Mouse (Mus musculus) adrenal gland, postnatal 36 days (tissue): Measurements from ENCODE around the gene Mlxipl. TPM values are rescaled to one million over a fixed set of nuclear protein-coding genes. Genes with fewer than 3 reads are reported as not detected.
"Not testable (repeated sequence)": the region's sequence is repeated elsewhere in the genome, so short reads cannot be mapped to it uniquely, and the experiment has no call there.

Experiments
- DNase-seq, 2 experiments: peaks; one replicate each; pipeline ENCODE4 v3.0.0; 2021; ENCODE audit warnings: mixed read lengths in 1 of 2
- long read RNA-seq, 2 experiments: library from polyadenylated mRNA; stranded (forward); transcript quantifications; one replicate each; pipeline ENCODE4 v2.0.0; 2021; ENCODE audit warnings: borderline sequencing depth in 2 of 2
- total RNA-seq, 2 experiments: library from RNA; stranded (reverse); gene quantifications; 2 replicates each; pipeline ENCODE4 v1.2.3; 2021

The Mlxipl gene
- 10 to 100 TPM; 47.4 to 73.6 TPM for total RNA-seq
- long read RNA-seq, experiment 1, partial matches to known transcripts: 15 of 44 reads
- long read RNA-seq, experiment 1, other reads (novel, unspliced or antisense): 28 of 44 reads
- long read RNA-seq, experiment 2, partial matches to known transcripts: 7 of 40 reads
- long read RNA-seq, experiment 2, other reads (novel, unspliced or antisense): 32 of 40 reads

- no peak for DNase-seq
Observed at GRCm38 (mm10) chr5:135089653-135090052, at the start of gene Mlxipl. Gene Mlxipl, plus strand, starts transcription at chr5:135089890.

DNA sequence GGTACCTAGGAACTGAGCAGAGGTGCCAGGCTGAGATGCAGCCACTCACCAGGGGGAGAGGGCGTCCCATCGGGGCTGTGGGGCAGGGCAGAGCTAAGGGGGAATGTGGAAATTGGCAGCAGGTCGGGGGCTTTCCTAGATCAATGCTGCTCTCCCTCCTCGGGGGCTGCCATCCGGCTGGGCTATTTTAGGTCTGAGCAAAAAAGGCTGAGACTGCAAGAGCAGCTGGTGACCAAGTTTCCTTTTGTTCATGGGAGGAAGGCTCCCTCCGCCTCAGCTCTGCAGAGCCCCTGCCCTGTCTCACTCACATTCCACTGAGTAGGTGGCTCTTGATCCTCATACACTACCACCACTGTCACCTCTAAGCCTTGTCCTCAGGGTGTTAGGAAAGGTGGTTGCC, 49.6 kb upstream of the Mlxipl start:
- DNase-seq: no peak

DNA sequence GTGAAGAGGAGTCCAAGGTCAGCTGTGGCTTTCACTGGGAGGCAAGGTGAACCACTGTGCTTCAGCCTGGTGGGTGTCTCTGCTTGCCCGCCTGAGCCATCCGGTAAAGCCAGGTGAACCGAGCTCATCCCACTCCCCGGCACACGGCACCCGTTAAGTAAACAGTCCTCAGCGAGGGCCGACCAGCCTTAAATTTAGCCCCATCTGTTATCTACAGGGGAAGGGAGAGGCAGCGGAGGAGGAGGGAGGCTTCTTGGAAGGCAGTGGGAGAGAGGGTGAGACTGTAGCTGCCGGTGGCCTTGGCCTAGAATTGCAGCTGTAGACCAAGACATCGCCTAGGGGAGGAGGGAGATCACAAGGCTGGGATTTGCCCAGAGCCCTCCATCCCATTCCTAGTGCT, 48.9 kb upstream of the Mlxipl start:
- peak; percentile 65 to 66 for DNase-seq

DNA sequence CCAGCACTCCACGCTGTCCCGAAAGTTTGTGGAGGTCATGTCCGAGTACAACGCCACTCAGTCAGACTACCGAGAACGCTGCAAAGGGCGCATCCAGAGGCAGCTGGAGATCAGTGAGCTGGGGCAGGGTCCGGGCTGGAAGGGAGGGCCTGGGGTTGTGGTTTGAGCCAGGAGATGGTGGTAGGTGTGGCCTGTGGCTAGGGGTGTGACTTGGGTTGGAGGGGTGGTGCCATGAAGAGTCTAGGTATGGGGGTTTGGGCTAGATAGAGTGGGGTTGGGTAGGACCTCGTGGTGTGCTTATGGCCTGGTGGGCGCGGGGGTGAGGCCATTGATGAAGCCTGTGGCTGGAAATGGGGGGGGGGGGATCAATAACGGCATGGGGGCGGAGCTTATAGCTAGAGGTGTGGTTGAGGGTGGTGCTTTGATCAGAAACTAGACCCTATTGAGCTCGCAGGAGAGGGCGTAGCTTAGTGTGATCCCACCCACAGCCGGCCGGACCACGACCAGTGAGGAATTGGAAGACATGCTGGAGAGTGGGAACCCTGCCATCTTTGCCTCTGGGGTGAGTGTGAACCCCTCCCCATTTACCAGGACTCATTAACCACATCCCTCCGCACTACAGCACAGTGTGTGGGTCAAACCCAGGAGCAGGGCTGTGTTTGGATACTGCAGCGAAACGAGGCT, 47.4 kb upstream of the Mlxipl start:
- no peak for DNase-seq

DNA sequence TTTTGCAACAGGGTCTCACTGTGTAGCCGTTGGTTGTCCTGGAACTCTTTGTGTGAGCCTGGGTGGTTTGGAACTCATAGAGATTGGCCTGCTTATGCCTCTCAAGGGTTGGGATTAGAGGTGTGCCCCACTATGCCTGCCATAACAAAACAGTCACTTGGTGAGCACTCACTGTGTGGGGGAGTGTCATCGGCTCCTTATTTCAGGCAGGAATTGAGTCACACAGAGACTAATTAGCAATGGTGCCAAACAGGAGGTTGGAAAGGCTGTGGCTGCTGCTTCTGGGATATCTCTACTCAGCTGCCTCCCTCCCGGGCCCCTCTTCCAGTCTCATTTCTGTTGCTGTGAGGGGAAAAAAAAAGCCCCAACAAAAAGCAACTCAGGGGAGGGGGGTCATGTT, 45.1 kb upstream of the Mlxipl start:
- no peak for DNase-seq

DNA sequence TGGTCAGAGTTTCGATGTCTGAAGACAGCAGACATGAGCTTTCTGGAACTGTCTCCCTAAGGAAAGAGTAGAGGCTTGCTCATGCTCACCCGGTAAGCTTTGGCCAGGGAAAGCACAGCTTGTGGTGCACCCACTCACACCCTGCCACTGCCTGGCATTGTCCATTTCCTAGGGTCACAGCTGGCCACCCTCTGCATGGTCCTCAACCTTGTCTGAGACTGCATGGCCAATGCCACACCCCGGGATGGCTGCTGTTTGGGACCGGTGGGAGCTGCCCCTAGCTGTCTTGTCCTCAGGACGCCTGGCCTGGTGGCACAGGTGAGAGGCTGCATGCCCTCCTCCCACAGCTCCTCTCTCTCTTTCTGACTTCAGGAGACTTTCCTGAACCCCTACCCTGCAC, 41.2 kb upstream of the Mlxipl start:
- no peak for DNase-seq

DNA sequence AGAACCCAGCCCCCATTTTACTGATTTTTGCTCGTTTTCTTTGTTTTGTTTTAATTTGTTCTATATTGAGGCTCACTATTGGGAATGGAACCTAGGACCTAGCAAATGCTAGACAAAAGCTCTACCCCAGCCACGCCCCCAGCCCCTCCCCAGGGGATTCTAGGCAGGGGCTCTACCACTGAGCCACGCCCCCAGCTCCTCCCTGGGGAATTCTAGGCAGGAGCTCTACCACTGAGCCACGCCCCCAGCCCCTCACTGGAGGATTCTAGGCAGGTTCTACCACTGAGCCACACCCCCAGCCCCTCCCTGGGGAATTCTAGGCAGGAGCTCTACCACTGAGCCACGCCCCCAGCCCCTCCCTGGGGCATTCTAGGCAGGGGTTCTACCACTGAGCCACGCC, 40.4 kb upstream of the Mlxipl start:
- DNase-seq: not testable (repeated sequence)

DNA sequence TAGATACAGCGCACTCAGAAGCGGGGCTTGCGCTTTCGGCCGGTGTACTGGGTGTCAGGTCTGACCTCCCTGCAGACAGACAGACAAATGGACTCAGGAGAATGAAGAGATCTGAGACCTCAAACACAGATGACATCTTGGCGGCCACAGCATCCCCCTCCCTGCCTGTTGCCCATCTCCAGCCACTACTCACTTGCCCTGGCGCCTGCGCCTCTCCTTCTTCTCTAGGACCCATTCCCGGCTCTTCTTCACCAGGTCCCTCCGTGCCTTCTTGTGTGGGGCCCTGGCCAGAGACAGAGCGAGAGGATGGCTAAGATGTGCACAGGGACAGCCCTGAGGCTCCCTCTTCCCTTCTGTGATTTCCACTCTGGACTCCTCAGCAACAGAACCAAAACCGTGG, 36.3 kb upstream of the Mlxipl start:
- no peak for DNase-seq

GRCm38 (mm10) chr5:135063629-135064381, 25.9 kb upstream of the Mlxipl start, which contains the start of gene Dnajc30:
Gene Dnajc30, plus strand, starts transcription at chr5:135064202.
- DNase-seq: peak; percentile 97

DNA sequence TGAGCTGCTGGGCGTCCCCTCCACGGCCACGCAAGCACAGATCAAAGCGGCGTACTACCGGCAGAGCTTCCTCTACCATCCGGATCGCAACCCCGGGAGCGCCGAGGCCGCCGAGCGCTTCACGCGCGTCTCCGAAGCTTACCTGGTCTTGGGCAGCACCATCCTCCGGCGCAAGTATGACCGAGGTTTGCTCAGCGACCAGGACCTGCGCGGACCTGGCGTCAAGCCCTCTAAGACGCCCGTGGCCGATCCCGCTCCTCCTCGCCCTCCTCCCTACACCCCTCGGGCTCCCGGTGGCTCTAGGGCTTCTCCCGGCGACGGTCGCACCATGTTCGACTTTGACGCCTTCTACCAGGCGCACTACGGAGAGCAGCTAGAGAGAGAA, 25.3 kb upstream of the Mlxipl start:
- DNase-seq: no peak

- DNase-seq: not testable (repeated sequence)
Observed at GRCm38 (mm10) chr5:135064909-135065446, 24.7 kb upstream of the Mlxipl start, which contains the start of gene Bud23. Gene Bud23, minus strand, starts transcription at chr5:135064959.

DNA sequence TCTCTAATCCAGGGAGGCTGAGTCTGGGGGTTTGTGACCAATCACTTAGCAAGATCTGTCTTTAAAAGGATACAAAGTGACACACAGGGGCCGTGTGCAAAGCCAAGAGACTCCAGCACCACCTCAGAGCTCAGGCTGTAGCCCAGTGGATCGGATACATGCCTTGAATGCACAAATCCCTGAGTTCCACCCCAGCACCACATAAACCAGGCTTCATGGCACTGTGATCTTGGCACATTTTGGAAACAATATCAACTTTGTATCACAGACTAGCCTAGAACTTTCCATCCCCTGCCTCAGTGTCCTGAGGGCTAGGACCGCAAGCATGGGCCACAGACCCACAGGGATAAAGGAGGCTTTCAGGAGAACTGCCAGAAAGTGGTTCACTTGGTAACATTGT, 23.7 kb upstream of the Mlxipl start:
- no peak for DNase-seq

GRCm38 (mm10) chr5:135070448-135070847, 19.2 kb upstream of the Mlxipl start:
- DNase-seq: no peak

GRCm38 (mm10) chr5:135072061-135072460, 17.6 kb upstream of the Mlxipl start:
- DNase-seq: no peak

DNA sequence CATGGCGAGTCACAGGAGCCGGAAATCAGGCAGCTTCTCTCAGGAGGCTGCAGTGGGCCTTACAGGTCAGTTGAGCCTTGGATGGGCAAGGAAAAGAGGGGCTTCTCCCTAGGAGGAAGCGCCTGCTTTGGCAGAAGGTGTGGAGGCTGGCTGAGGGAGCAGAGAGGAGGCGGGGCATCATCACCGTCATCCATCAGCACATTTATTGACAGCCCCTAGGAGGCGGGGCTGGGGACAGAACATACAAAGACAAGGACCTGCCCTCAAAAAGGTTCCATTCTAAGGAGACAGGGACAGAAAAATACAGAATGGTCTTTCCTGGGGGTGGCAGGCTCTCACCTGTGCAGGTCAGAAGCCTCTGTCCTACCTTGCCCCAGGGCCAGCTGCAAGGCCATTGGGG, 17.0 kb upstream of the Mlxipl start:
- no peak for DNase-seq

DNA sequence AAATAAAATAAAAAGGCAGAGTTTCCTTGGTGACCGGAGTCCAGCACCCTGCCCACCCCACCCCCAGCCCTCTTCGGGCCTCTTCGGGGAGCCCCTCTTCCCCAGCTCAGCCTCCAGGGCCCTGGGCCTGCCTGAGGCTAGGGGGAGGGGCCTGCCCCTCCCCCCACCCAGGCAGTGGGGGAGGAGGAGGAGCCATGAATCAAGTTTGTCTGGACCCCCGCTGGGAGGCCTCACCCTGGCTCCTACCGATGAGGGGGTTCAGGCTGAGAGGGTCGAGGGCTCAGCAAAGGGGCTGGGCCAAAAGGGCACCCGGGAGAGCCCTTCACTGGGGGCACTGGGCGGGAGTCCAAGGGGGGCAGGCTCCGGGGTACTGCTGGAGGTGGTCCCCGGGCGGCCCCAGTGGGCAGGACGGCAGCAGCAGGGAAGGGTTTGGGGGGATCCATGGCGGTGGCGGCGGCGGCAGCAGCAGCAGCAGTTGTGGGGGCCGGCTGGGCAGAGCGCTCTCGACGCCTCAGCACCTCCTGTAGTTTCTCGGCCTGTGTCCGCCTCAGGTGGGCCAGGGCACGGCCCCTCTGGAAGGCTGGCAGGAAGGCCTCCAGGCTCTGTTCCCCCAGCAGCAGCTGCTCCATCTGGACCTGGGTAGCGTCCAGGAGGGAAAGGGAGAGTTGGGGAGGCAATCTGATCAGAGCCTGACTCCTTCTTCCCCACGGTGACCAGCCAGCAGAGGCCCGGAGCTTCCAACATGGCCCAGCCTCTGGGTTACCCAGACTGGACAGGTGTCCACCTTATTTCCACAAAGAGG, 16.1 kb upstream of the Mlxipl start:
- no peak for DNase-seq

- DNase-seq: no peak
Observed at GRCm38 (mm10) chr5:135075655-135076054, 14.0 kb upstream of the Mlxipl start.

- DNase-seq: no peak
Observed at GRCm38 (mm10) chr5:135076368-135076767, 13.3 kb upstream of the Mlxipl start.

DNA sequence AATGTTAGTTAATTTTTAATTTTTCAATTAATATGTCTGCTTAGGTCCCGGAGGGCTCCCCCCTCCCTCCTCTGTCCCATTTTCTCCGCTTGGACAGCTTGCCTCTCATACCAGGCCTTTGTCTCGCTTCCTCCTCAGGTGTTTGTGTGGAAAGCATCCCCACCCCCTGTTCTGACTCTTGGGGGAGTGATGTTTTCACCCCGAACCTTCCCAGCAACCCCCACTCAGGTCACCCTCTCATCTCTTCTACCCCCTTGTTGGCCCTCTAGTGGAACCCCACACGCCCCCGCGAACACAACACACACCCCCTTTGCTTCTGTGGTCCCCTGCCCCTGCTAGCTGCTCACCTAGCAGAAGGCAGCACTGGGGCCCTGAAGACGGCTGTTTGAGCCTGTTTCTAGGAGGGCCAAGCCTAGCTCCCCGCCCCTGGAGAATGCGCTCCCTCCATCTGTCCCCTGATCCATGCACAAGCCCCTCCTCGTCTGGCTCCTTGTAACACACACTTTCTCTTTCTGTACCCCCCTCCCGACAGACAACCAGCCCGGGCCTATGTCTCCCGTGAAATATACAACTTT, 12.7 kb upstream of the Mlxipl start:
- DNase-seq: no peak

- DNase-seq: peak; percentile 94 to 97
Observed at GRCm38 (mm10) chr5:135077564-135078481, 11.9 kb upstream of the Mlxipl start, which contains the start of gene Vps37d. Gene Vps37d, minus strand, starts transcription at chr5:135078266.

DNA sequence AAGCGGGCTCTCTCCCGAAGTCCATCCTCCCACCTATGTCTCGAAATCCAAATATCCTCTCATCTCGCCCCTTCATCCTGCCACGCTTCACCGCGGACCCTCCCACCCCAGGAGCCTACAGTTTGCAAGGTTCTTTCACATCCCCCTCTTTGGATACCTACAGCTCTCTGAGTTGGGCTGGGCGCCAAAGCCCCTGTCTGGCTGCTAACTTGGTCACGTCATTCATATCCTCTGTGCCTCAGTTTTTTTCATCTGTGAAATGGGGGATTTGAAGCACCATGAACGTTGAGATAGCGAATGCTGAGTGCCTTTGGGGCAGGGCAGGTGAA, 11.2 kb upstream of the Mlxipl start:
- no peak for DNase-seq
